Mouse (Mus musculus): ENCODE results near the gene Olfr951. TPM values are rescaled to one million over a fixed set of nuclear protein-coding genes. Genes with fewer than 3 reads are reported as not detected.

Gene Olfr951
- polyA plus RNA-seq (2017; shearing (Covaris generic)) = not detected

DNA sequence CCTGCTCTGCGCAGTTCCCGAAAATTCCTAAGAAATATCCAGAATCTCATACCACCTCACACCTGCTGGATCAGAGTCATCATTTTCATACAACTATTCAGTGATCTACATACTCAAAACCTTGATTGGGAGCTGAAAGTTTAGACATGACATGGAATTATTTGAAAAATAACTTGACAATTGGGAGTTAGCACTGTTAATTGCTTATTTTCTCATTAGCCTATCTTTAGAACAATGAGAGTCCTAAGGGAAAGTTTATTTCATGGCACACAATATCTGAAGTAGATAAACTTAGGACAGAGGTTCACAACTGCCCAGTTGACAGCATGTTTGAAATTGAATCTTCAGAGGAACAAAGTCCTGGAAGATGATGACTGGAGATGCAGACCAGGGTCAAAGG is at the start of gene Olfr951:
TSS of gene Olfr951 (plus strand) at position 301 of the 400 bp plus-strand sequence.

GRCm38 (mm10) chr9:39427048-39427447 is 39.8 kb downstream of the Olfr951 start, which contains the start of gene Olfr952:
Gene Olfr952, minus strand, starts transcription at chr9:39427148.

Other genes starting within 250 kb of the Olfr951 start
- 1 to 10 TPM in 1 of 2 experiments, under 1 TPM in 1; 0.19 to 1.1 TPM for gene Olfr943, start 221.1 kb upstream of the Olfr951 start, polyA plus RNA-seq (2017; shearing (Covaris generic))
- not detected for gene Olfr944, start 185.5 kb upstream of the Olfr951 start, polyA plus RNA-seq (2017; shearing (Covaris generic))
- not detected for gene Olfr1537, start 137.4 kb upstream of the Olfr951 start, polyA plus RNA-seq (2017; shearing (Covaris generic))
- gene Olfr945, start 110.6 kb upstream of the Olfr951 start, polyA plus RNA-seq (2017; shearing (Covaris generic)) = under 1 TPM in 1 of 2 experiments, not detected in 1; 0.24 TPM
- not detected for gene Olfr948, start 61.4 kb upstream of the Olfr951 start, polyA plus RNA-seq (2017; shearing (Covaris generic))
- not detected for gene Olfr952, start 39.7 kb downstream of the Olfr951 start, polyA plus RNA-seq (2017; shearing (Covaris generic))
- not detected for gene Olfr954, start 69.3 kb downstream of the Olfr951 start, polyA plus RNA-seq (2017; shearing (Covaris generic))
- gene Olfr955, start 84.5 kb downstream of the Olfr951 start, polyA plus RNA-seq (2017; shearing (Covaris generic)) = not detected
- gene Olfr44, start 106.6 kb downstream of the Olfr951 start, polyA plus RNA-seq (2017; shearing (Covaris generic)) = not detected
- gene Olfr957, start 128.4 kb downstream of the Olfr951 start, polyA plus RNA-seq (2017; shearing (Covaris generic)) = not detected
- not detected for gene Olfr958, start 166.6 kb downstream of the Olfr951 start, polyA plus RNA-seq (2017; shearing (Covaris generic))
- not detected for gene Olfr959, start 188.2 kb downstream of the Olfr951 start, polyA plus RNA-seq (2017; shearing (Covaris generic))
- under 1 TPM; 0.11 to 0.82 TPM for gene AW551984, start 217.0 kb downstream of the Olfr951 start, polyA plus RNA-seq (2017; shearing (Covaris generic))
- under 1 TPM in 1 of 2 experiments, not detected in 1; 0.25 TPM for gene Olfr148, start 223.2 kb downstream of the Olfr951 start, polyA plus RNA-seq (2017; shearing (Covaris generic))
- gene Olfr960, start 234.0 kb downstream of the Olfr951 start, polyA plus RNA-seq (2017; shearing (Covaris generic)) = not detected

Data from inflammation-experienced regulatory T-cells (primary cell).